Comparison of ENCODE assay signal across 8 mouse cellular contexts in the genomic region with DNA sequence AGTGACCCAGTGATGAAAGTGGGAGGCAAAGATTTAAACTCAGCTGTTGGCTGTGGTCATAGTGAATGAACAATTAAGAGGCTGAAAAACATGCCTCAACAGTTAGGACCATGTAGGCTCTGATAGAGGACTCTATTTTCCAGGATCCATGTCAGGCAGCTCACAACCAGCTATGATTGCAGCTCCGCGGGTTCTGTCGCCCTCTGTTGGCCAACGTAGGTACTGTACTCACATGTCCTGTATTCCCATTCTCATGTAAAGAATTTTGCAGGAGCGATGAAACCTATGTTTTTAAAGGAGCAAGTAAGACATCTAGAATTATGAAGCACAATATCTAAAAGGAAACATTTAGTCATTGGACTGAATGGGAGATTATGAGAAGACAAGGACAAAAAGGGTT.
DNase-seq lines count a peak whose midpoint lies in the region; ATAC-seq and TF ChIP-seq lines count a peak whose summit lies in the region.

No protein-coding gene starts in this region.

- H3K79me2 ChIP-seq in heart, adult 2 months (replicated peaks; ENCODE audit: control insufficient read depth, insufficient read depth, low read length): no peaks in the 10 kb centered on the region

- DNase-seq in heart, adult 2 months: peak in 1 of 2 experiments; percentile 31
- no peak for DNase-seq in heart, adult 11 months
- peak; percentile 6 to 20 for DNase-seq in spleen, postnatal 10 days (ENCODE audit: low spot score in 2 of 2)
- no peak for DNase-seq in spleen, adult 12 weeks (ENCODE audit: low spot score)
- DNase-seq in c-Kit-positive CD71-negative TER-119-negative erythroid progenitor cells, embryonic 14.5 days (ENCODE audit: low read depth): peak; percentile 0
- peak; percentile 0 for DNase-seq in induced T-regulatory cell, adult 2 months (ENCODE audit: low read depth)

- H3K4me3 ChIP-seq in heart, adult 2 months: no peak overlapping the region

- no peak for TF ChIP-seq EP300 in heart, adult 2 months (IDR thresholded peaks at IDR 0.05; ENCODE audit: insufficient read depth, low read depth, low read length)

- 18% methylated on average over 5 of the region's 5 CpGs for WGBS in heart, adult 2 months

- H3K36me3 ChIP-seq in heart, adult 2 months (ENCODE audit: control insufficient read depth, insufficient read depth, low read length): no peaks in the 10 kb centered on the region

- intact Hi-C loops in heart, adult 2 months (cut with DNase I): no loop called here

- peak; percentile 66 for ATAC-seq in megakaryocyte progenitor cell, adult 5-6 weeks (replicated peaks; ENCODE audit: poor library complexity)
- ATAC-seq in activated CD4-positive, CD25-positive, alpha-beta regulatory T cell, adult 4 months: no peak

- H3K4me1 ChIP-seq in heart, adult 2 months (ENCODE audit: control insufficient read depth, insufficient read depth, low read length): no peaks in the 10 kb centered on the region

- no peak for TF ChIP-seq POLR2A in heart, adult 2 months (IDR thresholded peaks at IDR 0.05; ENCODE audit: insufficient read depth, low read depth, low read length)

- no peak overlapping the region for H3K9ac ChIP-seq in heart, adult 2 months (ENCODE audit: low read depth, low read length)

- H3K27ac ChIP-seq in heart, adult 2 months: no peak overlapping the region

- no peaks in the 10 kb centered on the region for H3K27me3 ChIP-seq in heart, adult 2 months (ENCODE audit: control insufficient read depth, insufficient read depth, low read length)

- peak; percentile 81 for TF ChIP-seq CTCF in heart, adult 2 months (IDR thresholded peaks at IDR 0.05)

Comparison
In these comparisons a context has a peak if more than half of its experiments do, and no peak if none do; other contexts are left out.
1. DNase-seq: peak in spleen, postnatal 10 days (2 of 2), c-Kit-positive CD71-negative TER-119-negative erythroid progenitor cells, embryonic 14.5 days (single experiment) and induced T-regulatory cell, adult 2 months (single experiment); none in heart, adult 11 months (single experiment) and spleen, adult 12 weeks (single experiment).